Mouse (Mus musculus) hindbrain, embryonic 11.5 days (tissue): ENCODE results near the gene Fars2. TPM values are rescaled to one million over a fixed set of nuclear protein-coding genes. Genes with fewer than 3 reads are reported as not detected.
A peak's percentile ranks its signal among the peaks of the same experiment; 100 is the strongest.

Experiments used
- ATAC-seq: fragments of 200-750 bp; cut with Nextera tagmentation; 2 replicates; pipeline ENCODE4 v1.8.0; 2017; ENCODE audit warnings: mild to moderate bottlenecking, moderate TSS enrichment, moderate library complexity; ENCODE audit not compliant: low FRiP score
- DNase-seq: peaks from one replicate; pipeline ENCODE4 v3.0.0-alpha.2; 2015; ENCODE audit warnings: low spot score
- H3K27ac ChIP-seq: fragments of 300-500 bp; sonication (generic); 2 replicates; pipeline ENCODE4 v1.5.1; 2014; ENCODE audit warnings: mild to moderate bottlenecking, low read depth, low read length
- H3K27me3 ChIP-seq: fragments of 300-500 bp; sonication (generic); 2 replicates; pipeline ENCODE4 v1.6.1; 2014; ENCODE audit warnings: mild to moderate bottlenecking, low read length, moderate library complexity, mixed read lengths; ENCODE audit not compliant: control insufficient read depth, insufficient read depth
- H3K36me3 ChIP-seq: fragments of 300-500 bp; sonication (generic); 2 replicates; pipeline ENCODE4 v1.6.1; 2014; ENCODE audit warnings: mild to moderate bottlenecking, low read length, moderate library complexity, mixed read lengths; ENCODE audit not compliant: control insufficient read depth, insufficient read depth
- H3K4me1 ChIP-seq: fragments of 300-500 bp; sonication (generic); replicated peaks from 2 replicates; pipeline ENCODE4 v1.6.1; 2014; ENCODE audit warnings: low read length, mixed read lengths; ENCODE audit not compliant: control insufficient read depth, insufficient read depth
- H3K4me2 ChIP-seq: fragments of 300-500 bp; sonication (generic); replicated peaks from 2 replicates; pipeline ENCODE4 v1.6.1; 2014; ENCODE audit warnings: mild to moderate bottlenecking, low read depth, low read length
- H3K4me3 ChIP-seq: fragments of 300-500 bp; sonication (generic); 2 replicates; pipeline ENCODE4 v1.5.1; 2014; ENCODE audit warnings: low read depth, low read length
- H3K9ac ChIP-seq: fragments of 300-500 bp; sonication (generic); 2 replicates; pipeline ENCODE4 v1.6.1; 2014; ENCODE audit warnings: low read depth, low read length
- H3K9me3 ChIP-seq: fragments of 300-500 bp; sonication (generic); 2 replicates; pipeline ENCODE4 v1.6.1; 2016; ENCODE audit warnings: low read length; ENCODE audit not compliant: control insufficient read depth
- WGBS: fragments of 180-500 bp; shearing (Covaris S2); extraction: QIAGEN DNeasy Blood & Tissue Kit; methylation state at CpG from one replicate; pipeline ENCODE4 v1.1.7; 2014; 5-methylcytosine and 5-hydroxymethylcytosine counted together
- polyA plus RNA-seq: library from polyadenylated mRNA; unstranded; fragments of >200 nt; fragmentation: Nextera tagmentation; extraction: Ambion mirVana; gene quantifications from 2 replicates; pipeline ENCODE4 v1.2.1, GENCODE M21; 2014

Gene Fars2
- polyA plus RNA-seq, 1 experiment from 2014 or later: 31.1 TPM

GRCm38 (mm10) chr13:36733989-36734690, 616.9 kb downstream of the Fars2 start:
- Histone ChIP-seq H3K27ac (peak overlapping the region; percentile 84), H3K27me3 (peaks cover 43% of the 10 kb centered on the region), H3K4me3 (peak overlapping the region; percentile 41), H3K9ac (peak overlapping the region; percentile 63), H3K36me3 (no peaks in the 10 kb centered on the region), H3K4me1 (0 out of 2 replicates have a peak, but pooled peaks cover 2% of the 10 kb centered on the region), H3K4me2 (peak overlapping the region; percentile 74), H3K9me3 (no peaks in the 10 kb centered on the region)
- ATAC-seq: no peak
- DNase-seq: peak; percentile 72
- WGBS: under 1% methylated on average over 25 of the region's 26 CpGs

GRCm38 (mm10) chr13:36734731-36735571, 617.7 kb downstream of the Fars2 start, which contains the start of gene Nrn1:
Gene Nrn1, minus strand, starts transcription at chr13:36735131.
- Histone ChIP-seq H3K27me3 (peaks cover 35% of the 10 kb centered on the region), H3K36me3 (no peaks in the 10 kb centered on the region), H3K4me2 (peak within 1 kb of the TSS; percentile 74), H3K4me3 (peak within 1 kb of the TSS; percentile 41), H3K9me3 (no peaks in the 10 kb centered on the region), H3K9ac (peak within 1 kb of the TSS; percentile 63), H3K4me1 (0 out of 2 replicates have a peak, but pooled peaks cover 2% of the 10 kb centered on the region), H3K27ac (peak within 1 kb of the TSS; percentile 84)
- under 1% methylated on average over 50 of the region's 50 CpGs for WGBS
- DNase-seq (peak; percentile 58), ATAC-seq (0 out of 2 replicates have a peak, but pooled peaks have one; percentile 6)

GRCm38 (mm10) chr13:36735901-36736618, 618.8 kb downstream of the Fars2 start:
- WGBS: under 1% methylated on average over 30 of the region's 39 CpGs
- Histone ChIP-seq H3K4me2 (peak overlapping the region; percentile 74), H3K4me1 (0 out of 2 replicates have a peak, but pooled peaks cover 2% of the 10 kb centered on the region), H3K36me3 (no peaks in the 10 kb centered on the region), H3K27ac (peak overlapping the region; percentile 84), H3K27me3 (peaks cover 26% of the 10 kb centered on the region), H3K4me3 (peak overlapping the region; percentile 41), H3K9me3 (no peaks in the 10 kb centered on the region), H3K9ac (peak overlapping the region; percentile 49)
- DNase-seq: peak; percentile 87
- peak; percentile 94 for ATAC-seq

- Histone ChIP-seq H3K4me1 (0 out of 2 replicates have a peak, but pooled peaks cover 2% of the 10 kb centered on the region), H3K9me3 (no peaks in the 10 kb centered on the region), H3K36me3 (no peaks in the 10 kb centered on the region), H3K9ac (0 out of 2 replicates have a peak overlapping the region, but pooled peaks have one; percentile 3), H3K27me3 (peaks cover 21% of the 10 kb centered on the region), H3K27ac (peak overlapping the region; percentile 84; the same call in 1 of the 2 replicates), H3K4me2 (peak overlapping the region; percentile 74), H3K4me3 (peak overlapping the region; percentile 41)
- no peak for DNase-seq
- peak; percentile 51 for ATAC-seq
- 3% methylated on average over 9 of the region's 9 CpGs for WGBS
Measured at GRCm38 (mm10) chr13:36736619-36736996, 619.4 kb downstream of the Fars2 start.

- 89% methylated on average over 2 of the region's 2 CpGs for WGBS
- Histone ChIP-seq H3K9me3 (no peaks in the 10 kb centered on the region), H3K36me3 (no peaks in the 10 kb centered on the region), H3K27me3 (no peaks in the 10 kb centered on the region), H3K9ac (no peak overlapping the region), H3K27ac (no peak overlapping the region), H3K4me1 (no peaks in the 10 kb centered on the region), H3K4me3 (no peak overlapping the region), H3K4me2 (no peak overlapping the region)
- DNase-seq (no peak), ATAC-seq (no peak)
Measured at GRCm38 (mm10) chr13:36750056-36750455, 632.8 kb downstream of the Fars2 start.

- Histone ChIP-seq H3K9ac (no peak overlapping the region), H3K27ac (no peak overlapping the region), H3K27me3 (no peaks in the 10 kb centered on the region), H3K4me3 (no peak overlapping the region), H3K4me1 (no peaks in the 10 kb centered on the region), H3K36me3 (no peaks in the 10 kb centered on the region), H3K9me3 (no peaks in the 10 kb centered on the region), H3K4me2 (no peak overlapping the region)
- ATAC-seq (no peak), DNase-seq (no peak)
- WGBS: 64% methylated on average over 3 of the region's 3 CpGs
Measured at GRCm38 (mm10) chr13:36751861-36752260, 634.6 kb downstream of the Fars2 start.

DNA sequence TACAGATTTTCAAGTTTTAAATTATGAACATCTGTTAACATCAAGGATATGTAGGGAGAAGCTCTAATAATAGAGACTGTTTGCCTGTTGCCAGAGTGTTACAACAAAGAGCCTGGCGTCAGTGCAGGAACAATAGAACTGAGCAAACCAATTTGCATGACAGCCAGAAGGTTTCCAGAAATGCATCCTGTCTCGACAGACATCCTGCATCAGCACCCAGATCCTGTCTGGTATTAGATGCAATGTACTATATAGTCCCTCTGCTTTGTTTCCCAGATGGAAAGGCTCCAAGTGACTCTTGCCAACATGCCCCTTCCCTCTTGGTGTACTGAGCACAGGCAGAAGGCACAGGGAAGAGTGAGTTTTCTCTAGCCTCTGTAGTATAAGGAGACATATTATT, 649.6 kb downstream of the Fars2 start:
- Histone ChIP-seq H3K36me3 (no peaks in the 10 kb centered on the region), H3K9me3 (no peaks in the 10 kb centered on the region), H3K4me3 (no peak overlapping the region), H3K4me1 (no peaks in the 10 kb centered on the region), H3K4me2 (no peak overlapping the region), H3K27me3 (no peaks in the 10 kb centered on the region), H3K9ac (no peak overlapping the region), H3K27ac (no peak overlapping the region)
- WGBS: 39% methylated on average over 2 of the region's 2 CpGs
- DNase-seq (no peak), ATAC-seq (no peak)
